Mouse (Mus musculus) small intestine, adult 2 months (tissue): ENCODE data around the gene Vmn1r107. TPM values are rescaled to one million over a fixed set of nuclear protein-coding genes. Genes with fewer than 3 reads are reported as not detected.
"Not testable (repeated sequence)": the region's sequence is repeated elsewhere in the genome, so short reads cannot be mapped to it uniquely, and the experiment has no call there.

Experiments
- H3K27ac ChIP-seq: fragments of 200-500 bp; 2 replicates; pipeline ENCODE4 v1.5.1; 2012; ENCODE audit warnings: low read depth, low read length, control low read depth, inconsistent platforms; ENCODE audit not compliant: insufficient read depth
- H3K27me3 ChIP-seq: fragments of 200-500 bp; 2 replicates; pipeline ENCODE4 v1.6.1; 2012; ENCODE audit warnings: mild to moderate bottlenecking, moderate library complexity, low read length, inconsistent platforms; ENCODE audit not compliant: control insufficient read depth, insufficient read depth
- H3K36me3 ChIP-seq: fragments of 200-500 bp; 2 replicates; pipeline ENCODE4 v1.6.1; 2012; ENCODE audit warnings: mild to moderate bottlenecking, low read length, control low read depth, inconsistent platforms; ENCODE audit not compliant: control insufficient read depth, insufficient read depth
- H3K4me1 ChIP-seq: fragments of 200-500 bp; 2 replicates; pipeline ENCODE4 v1.6.1; 2012; ENCODE audit warnings: low read length, inconsistent platforms, mixed read lengths; ENCODE audit not compliant: control insufficient read depth, insufficient read depth, insufficient read length
- H3K4me3 ChIP-seq: fragments of 200-500 bp; 2 replicates; pipeline ENCODE4 v1.5.1; 2012; ENCODE audit warnings: low read depth, mild to moderate bottlenecking, control low read depth, inconsistent platforms, low read length, moderate library complexity
- WGBS: fragments of 180-500 bp; shearing (Covaris S2); methylation state at CpG from one replicate; pipeline ENCODE4 v1.1.7; 2018; 5-methylcytosine and 5-hydroxymethylcytosine counted together
- polyA plus RNA-seq: library from polyadenylated mRNA; depleted of rRNA; stranded (reverse); fragments of >200 nt; gene quantifications from 2 replicates; pipeline ENCODE4 v1.2.3, GENCODE M21; 2012; rRNA removed

Vmn1r107 gene
- polyA plus RNA-seq = not detected in 2 replicates

- not testable (repeated sequence) for H3K27me3 ChIP-seq, H3K4me3 ChIP-seq, H3K27ac ChIP-seq, H3K4me1 ChIP-seq, H3K36me3 ChIP-seq
- no CpG with 5 or more reads among the region's 3 CpGs for WGBS
Measured at GRCm38 (mm10) chr7:20668618-20669017, at the start of gene Vmn1r107. Gene Vmn1r107, plus strand, starts transcription at chr7:20668918.

GRCm38 (mm10) chr7:20703116-20703515, 34.4 kb downstream of the Vmn1r107 start, which contains the start of gene Vmn1r111:
Gene Vmn1r111, minus strand, starts transcription at chr7:20703216.
- not testable (repeated sequence) for H3K4me3 ChIP-seq, H3K36me3 ChIP-seq, H3K27me3 ChIP-seq, H3K4me1 ChIP-seq, H3K27ac ChIP-seq
- WGBS = no CpG with 5 or more reads among the region's 2 CpGs

Other genes starting within 250 kb of the Vmn1r107 start
- gene Vmn1r101, start 226.3 kb upstream of the Vmn1r107 start, polyA plus RNA-seq = not detected in 2 replicates
- not detected in 2 replicates for gene Gm10670, start 194.0 kb upstream of the Vmn1r107 start, polyA plus RNA-seq
- gene Vmn1r103, start 158.4 kb upstream of the Vmn1r107 start, polyA plus RNA-seq = not detected in 2 replicates
- gene Vmn1r104, start 135.1 kb upstream of the Vmn1r107 start, polyA plus RNA-seq = not detected in 2 replicates
- not detected in 2 replicates for gene Gm5726, start 123.2 kb upstream of the Vmn1r107 start, polyA plus RNA-seq
- not detected in 2 replicates for gene Gm4141, start 92.7 kb upstream of the Vmn1r107 start, polyA plus RNA-seq
- not detected in 2 replicates for gene Gm4513, start 69.9 kb upstream of the Vmn1r107 start, polyA plus RNA-seq
- not detected in 2 replicates for gene Vmn1r111, start 34.3 kb downstream of the Vmn1r107 start, polyA plus RNA-seq
- not detected in 2 replicates for gene Gm10668, start 61.7 kb downstream of the Vmn1r107 start, polyA plus RNA-seq
- not detected in 2 replicates for gene Vmn1r112, start 102.3 kb downstream of the Vmn1r107 start, polyA plus RNA-seq
- not detected in 2 replicates for gene Vmn1r113, start 118.4 kb downstream of the Vmn1r107 start, polyA plus RNA-seq
- gene Vmn1r114, start 143.3 kb downstream of the Vmn1r107 start, polyA plus RNA-seq = not detected in 2 replicates
- not detected in 2 replicates for gene Vmn1r115, start 176.1 kb downstream of the Vmn1r107 start, polyA plus RNA-seq
- gene Vmn1r116, start 203.3 kb downstream of the Vmn1r107 start, polyA plus RNA-seq = not detected in 2 replicates
- not detected in 2 replicates for gene Vmn1r117, start 215.2 kb downstream of the Vmn1r107 start, polyA plus RNA-seq
- gene Vmn1r118, start 243.4 kb downstream of the Vmn1r107 start, polyA plus RNA-seq = not detected in 2 replicates